Mouse (Mus musculus): ENCODE data around the gene Abca3. TPM values are rescaled to one million over a fixed set of nuclear protein-coding genes. Genes with fewer than 3 reads are reported as not detected.
A peak's percentile ranks its signal among the peaks of the same experiment; 100 is the strongest.
"Not testable (repeated sequence)": the region's sequence is repeated elsewhere in the genome, so short reads cannot be mapped to it uniquely, and the experiment has no call there.

The Abca3 gene
- total RNA-seq, 2 experiments from 2014 or later, result 13.8 to 18.6 TPM

DNA sequence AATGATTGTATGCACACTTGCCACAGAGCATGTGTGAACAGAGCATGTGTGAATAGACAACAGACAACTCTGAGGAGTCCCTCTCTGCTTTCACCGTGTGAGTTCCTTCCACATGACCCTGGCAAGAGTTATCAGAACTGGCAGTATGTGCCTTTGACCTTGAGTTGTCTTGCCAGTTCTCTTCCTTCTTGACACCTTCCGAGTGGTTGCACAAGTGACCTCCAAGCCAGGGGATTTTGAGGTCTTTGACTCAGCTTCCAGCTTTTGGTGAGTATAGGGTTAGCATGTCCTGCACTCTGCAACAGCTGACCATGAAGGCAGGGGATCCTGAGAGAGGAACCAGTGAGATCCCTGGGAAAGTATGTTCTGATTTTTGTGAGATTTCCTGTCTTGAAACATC, 26.7 kb downstream of the Abca3 start:
- no peak for ATAC-seq (replicated peaks; ENCODE audit: poor library complexity)

- no peak for ATAC-seq (replicated peaks; ENCODE audit: poor library complexity)
These were observed 32.0 kb downstream of the Abca3 start for GRCm38 (mm10) chr17:24383789-24384188.

DNA sequence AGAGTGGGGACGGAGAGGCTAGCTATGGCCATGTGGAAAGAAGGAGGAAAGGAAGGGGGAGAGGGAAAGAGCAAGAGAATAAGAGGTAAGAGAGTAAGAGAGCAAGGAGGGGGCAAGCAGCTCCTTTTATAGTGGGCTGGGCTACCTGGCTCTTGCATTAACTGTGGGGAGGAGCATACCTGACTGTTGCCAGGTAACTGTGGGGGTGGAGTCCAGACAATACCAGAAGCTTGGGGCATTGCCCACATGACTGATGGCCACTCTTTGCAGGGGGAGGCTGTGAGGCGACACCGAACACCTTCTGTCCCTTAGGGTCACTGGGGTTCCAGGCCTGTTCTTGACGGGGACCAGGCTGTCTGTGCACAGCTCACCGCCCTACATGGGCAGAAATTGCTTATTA, 37.0 kb downstream of the Abca3 start:
- ATAC-seq (replicated peaks; ENCODE audit: poor library complexity), result no peak

DNA sequence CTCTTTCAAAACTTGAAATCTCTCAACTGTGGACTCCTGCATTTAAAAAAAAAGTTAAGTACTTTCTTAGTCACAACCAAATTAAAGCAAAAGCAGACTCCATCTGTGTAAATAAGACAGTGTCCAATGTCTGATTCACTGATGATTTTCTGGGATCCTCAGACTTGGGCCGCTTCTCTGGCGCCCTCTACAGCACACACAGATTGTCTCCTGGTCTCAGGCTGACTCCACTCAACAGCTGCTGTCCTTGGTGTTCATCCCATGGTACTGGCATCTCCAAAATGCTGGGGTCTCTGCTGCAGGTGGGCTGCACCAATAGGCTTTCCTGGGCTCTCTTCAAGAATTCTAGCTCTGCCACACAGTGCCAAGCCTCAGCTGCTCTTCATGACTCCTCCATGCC, 38.1 kb downstream of the Abca3 start:
- ATAC-seq (replicated peaks; ENCODE audit: poor library complexity), result peak; percentile 79

- ATAC-seq (replicated peaks; ENCODE audit: poor library complexity), result peak; percentile 66
These were observed 39.4 kb downstream of the Abca3 start for GRCm38 (mm10) chr17:24391149-24391548.

DNA sequence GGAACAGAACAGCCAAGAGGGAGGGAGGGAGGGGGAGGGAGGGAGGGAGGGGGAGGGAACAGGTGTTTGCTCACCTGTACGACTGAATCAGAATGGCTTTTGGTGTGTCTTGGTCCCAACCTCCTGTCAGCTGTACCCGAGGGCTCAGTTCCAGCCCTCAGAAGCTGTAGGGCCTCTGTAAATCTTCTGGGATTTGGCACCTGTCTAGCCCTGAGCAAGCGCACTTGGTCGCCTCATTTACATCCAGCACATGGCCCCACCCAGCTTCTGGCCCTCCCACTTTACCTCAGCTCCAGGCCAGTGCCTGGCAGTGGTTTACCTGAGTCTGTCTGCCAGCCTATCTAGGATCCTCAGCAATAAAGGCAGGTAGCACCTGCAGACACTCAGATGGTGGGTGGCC, 41.8 kb downstream of the Abca3 start:
- ATAC-seq (replicated peaks; ENCODE audit: poor library complexity), result no peak

- ATAC-seq (replicated peaks; ENCODE audit: poor library complexity), result no peak
These were observed 42.7 kb downstream of the Abca3 start for GRCm38 (mm10) chr17:24394456-24394855.

- ATAC-seq (replicated peaks; ENCODE audit: poor library complexity), result no peak
These were observed 50.6 kb downstream of the Abca3 start for GRCm38 (mm10) chr17:24402371-24402770.

GRCm38 (mm10) chr17:24407116-24407803, 55.5 kb downstream of the Abca3 start:
- ATAC-seq (replicated peaks; ENCODE audit: poor library complexity), result no peak

- ATAC-seq (replicated peaks; ENCODE audit: poor library complexity), result peak; percentile 17
These were observed 61.9 kb downstream of the Abca3 start for GRCm38 (mm10) chr17:24413557-24414211.

DNA sequence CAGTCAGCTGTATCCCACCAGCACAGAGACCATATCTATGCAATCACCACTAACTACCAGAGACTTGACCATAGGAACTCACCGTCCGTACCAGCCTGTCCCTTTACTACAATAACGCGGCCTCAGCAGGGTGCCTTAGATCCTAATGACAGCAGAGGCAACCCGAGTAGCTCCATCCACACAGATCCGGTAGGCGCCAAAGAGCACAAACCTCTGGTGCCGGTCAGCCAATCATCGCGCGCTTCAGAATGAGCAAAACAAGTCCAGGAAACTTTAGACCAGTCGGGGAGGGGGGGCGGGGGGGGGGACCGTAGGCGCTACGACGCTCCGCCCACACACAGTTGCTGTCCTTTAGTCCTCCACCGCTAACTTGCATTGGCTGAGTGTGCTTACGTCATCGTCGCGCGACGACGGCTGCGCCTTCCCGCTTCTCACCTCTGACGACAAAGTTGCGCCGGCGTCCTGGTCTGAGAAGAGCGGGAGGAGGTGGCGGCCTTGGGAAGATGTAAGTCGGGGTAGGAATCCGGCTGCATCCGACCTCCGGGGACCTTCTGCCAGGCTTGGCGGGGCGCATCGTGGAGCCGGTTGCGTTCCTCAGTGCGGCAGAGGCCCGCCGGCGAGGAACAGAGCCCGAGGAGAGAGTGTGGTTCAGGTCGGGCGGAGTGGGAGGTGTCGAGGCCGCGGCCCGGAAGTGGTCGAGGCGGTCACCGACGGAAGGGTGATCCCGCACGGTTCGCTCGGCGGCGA, 62.7 kb downstream of the Abca3 start, which contains the start of gene Rnps1:
Gene Rnps1 (plus strand): TSS at position 336 of the 747 bp plus-strand sequence.
- peak; percentile 85 for ATAC-seq (replicated peaks; ENCODE audit: poor library complexity)

DNA sequence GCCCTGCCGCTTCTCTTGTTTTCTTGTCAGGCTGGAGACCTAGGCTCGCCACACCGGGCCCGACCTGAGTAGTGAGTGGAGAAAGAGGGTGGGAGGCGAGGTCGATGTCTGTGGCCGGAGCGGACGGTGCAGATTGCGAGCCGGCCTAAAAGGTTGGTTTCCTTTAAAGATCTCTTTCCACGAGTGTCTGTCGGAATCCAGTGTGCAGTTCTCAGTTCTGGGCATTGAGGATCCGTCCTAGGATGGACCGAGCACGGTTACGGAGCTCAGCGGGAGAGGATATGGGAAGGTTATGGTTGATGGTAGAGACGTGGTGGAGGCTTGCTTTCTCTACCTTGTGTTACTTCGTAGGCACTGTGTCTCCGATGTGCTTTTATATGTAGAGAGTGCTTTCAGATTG, 63.3 kb downstream of the Abca3 start:
- peak; percentile 7; the same call in 1 of the 2 replicates for ATAC-seq (replicated peaks; ENCODE audit: poor library complexity)

DNA sequence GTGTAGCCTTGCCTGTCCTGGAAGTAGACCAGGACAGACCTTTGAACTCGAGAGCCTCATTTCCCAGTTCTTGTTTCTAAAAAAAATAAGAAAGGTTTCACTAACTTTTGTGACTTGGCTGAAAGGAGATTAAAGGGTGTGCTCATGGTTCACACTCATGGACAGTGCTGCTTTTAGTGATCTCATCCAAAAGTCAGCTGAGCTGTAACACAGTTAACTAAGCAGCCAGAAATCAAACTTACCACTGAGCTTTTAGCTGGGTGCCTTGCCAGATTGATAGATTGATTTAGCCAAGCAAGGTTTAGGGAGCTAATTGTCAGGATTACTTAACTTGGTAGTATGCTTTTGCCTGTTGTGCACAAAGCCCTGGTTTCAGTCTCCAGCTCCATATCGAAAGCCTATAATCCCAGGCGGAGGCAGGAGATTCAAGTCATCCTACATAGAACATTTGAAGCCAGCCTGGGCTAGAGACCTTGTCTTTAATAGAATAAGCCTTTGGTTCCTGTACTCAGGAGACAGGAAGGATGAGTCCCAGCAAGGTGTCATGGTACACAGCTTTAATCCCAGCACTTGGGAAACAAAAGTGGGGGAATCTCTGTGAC, 64.4 kb downstream of the Abca3 start:
- ATAC-seq (replicated peaks; ENCODE audit: poor library complexity), result no peak

GRCm38 (mm10) chr17:24423114-24423513, 71.4 kb downstream of the Abca3 start:
- no peak for ATAC-seq (replicated peaks; ENCODE audit: poor library complexity)

DNA sequence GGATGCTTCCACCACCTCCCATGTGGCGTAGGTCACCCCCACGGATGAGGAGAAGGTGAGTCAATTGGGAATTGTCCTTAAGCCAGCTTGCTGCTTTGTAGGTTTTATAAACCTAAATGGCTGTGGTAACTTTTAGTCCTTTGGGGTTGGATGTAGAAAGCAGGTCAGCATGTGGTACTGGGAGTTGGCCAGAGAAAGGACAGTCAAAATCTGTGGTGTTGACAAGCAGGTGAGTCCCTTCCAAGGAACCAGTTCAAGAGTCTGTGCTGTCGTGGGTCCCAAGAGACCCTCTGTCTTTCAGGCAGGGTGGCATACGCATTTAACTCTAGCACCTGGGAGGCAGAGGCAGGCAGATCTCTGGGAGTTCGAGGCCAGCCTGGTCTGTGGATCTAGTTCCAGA, 72.7 kb downstream of the Abca3 start:
- ATAC-seq (replicated peaks; ENCODE audit: poor library complexity), result no peak

DNA sequence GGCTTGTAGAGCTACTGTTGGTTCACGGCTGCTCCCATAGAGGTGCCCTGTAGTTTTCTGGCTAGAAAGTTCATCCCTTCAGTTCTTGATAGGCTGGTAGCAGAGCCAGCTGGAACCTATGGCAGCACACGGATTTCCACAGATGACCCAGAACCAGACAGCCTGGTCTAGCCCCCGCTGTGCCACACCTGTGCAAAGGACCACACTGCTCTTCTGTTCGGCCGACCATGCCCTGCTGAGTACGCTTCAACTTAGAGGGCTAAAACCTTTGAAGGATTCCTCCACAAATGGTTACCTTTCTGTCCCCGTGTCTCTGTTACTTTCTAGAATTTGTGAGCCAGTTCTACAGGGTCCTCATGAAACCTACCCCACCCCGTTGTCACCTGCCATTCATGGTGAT, 73.6 kb downstream of the Abca3 start:
- ATAC-seq (replicated peaks; ENCODE audit: poor library complexity), result not testable (repeated sequence)

DNA sequence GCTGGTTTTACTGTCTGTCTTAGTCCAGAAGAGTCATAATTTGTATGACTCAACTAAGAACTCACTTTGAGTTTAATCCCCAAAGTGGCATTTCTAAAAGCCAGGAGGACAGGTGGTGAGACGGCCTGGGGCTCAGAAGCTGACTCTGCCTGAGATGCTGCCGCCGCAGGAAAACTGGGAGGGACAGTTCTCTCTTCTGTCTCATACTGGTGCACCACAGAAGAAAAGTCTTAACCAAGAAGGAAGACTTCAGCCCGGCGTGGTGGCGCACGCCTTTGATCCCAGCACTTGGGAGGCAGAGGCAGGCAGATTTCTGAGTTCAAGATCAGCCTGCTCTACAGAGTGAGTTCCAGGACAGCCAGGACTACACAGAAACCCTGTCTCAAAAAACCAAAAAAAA, 74.2 kb downstream of the Abca3 start:
- no peak for ATAC-seq (replicated peaks; ENCODE audit: poor library complexity)

GRCm38 (mm10) chr17:24426471-24427169, 74.9 kb downstream of the Abca3 start, which contains the start of gene Eci1:
TSS of gene Eci1 (plus strand) at chr17:24426641.
- peak; percentile 97 for ATAC-seq (replicated peaks; ENCODE audit: poor library complexity)

DNA sequence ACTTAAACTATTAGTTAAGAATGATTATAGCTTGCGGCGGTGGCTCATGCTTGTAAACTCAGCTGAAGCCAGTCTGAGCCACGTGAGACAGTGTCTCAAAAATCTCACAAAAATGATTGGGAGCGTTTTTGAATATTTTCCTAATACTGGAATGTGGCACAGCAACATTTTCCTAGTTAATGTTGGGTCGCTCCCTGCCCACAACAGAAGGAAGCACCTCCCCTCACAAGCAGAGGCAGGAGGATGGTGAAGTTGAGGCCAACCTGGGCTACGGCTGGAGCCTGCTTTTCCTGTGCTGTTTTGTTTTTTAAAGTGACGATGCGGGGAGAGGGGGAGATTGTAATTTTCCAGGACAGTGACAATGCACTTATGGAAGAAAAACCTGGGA, 75.4 kb downstream of the Abca3 start:
- ATAC-seq (replicated peaks; ENCODE audit: poor library complexity), result no peak

- no peak for ATAC-seq (replicated peaks; ENCODE audit: poor library complexity)
These were observed 77.6 kb downstream of the Abca3 start for GRCm38 (mm10) chr17:24429201-24429983.

Measured in megakaryocyte progenitor cell, adult 5-6 weeks (primary cell).